Mouse (Mus musculus) heart, adult 9 months (tissue): ENCODE measurements at regions not wholly inside any gene's neighbourhood (a gene's known extent, or its start where the extent isn't known, plus 50 kb on each side); places are given as distances from the start of the nearest gene placed in this dataset.

ENCODE experiments used
- DNase-seq, 2 experiments: peaks; one replicate each; pipeline ENCODE4 v3.0.0; 2022; ENCODE audit warnings: low spot score in 2 of 2

GRCm38 (mm10) chr10:117542351-117542750, 86.9 kb upstream of the Cpm start:
- DNase-seq, result no peak

GRCm38 (mm10) chr10:117541487-117541886, 87.8 kb upstream of the Cpm start:
- DNase-seq, result no peak

DNA sequence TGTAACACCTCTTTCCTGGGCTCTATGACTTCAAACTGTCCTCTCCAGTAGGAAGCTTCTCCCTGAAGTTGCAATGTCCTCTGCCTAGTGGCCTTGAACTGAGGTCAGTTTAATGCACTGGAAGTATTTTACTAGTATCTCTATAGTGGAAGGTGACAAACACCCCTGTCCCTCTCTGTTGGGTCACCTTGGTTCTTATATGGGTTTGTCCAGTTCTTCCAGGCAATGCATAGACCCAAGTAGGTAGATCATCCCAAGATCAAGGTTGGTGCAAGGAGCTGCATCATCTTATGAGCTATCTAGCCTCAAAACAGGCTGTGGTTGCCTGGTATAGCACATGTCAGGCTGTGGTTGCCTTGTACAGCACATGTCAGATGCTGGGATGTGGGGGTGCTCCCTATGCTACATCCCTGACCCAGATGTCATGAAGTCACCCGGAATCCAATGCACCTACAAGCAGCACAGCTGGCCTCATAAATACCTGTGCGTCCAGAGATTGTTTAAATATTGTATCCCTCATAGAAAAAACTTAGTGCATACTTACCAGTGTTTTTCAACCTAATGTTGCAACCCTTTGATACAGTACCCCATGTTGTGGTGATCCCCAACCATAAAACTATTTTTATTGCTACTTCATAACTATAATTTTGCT, 88.4 kb upstream of the Cpm start:
- DNase-seq, result no peak

- DNase-seq, result no peak
Observed at GRCm38 (mm10) chr10:117540112-117540594, 89.1 kb upstream of the Cpm start.

DNA sequence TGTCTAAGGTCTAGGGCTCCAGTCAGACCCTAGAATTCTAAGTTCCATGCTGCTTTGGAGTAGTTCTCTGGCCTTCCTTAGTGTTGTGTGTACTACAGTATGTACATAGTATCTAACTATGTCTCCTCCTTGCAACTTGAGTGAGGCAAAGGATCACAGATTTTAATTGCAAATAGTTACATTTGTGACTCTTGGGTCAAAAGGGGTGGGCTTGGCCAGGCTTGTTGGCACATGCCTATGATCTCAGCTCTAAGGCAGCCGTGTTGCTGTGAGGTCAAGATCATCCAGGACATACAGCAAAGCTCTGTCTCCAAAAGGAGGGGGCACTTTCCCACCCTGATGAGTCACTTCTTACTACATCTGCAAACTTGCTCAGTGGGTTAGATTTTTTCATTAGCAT, 89.8 kb upstream of the Cpm start:
- no peak for DNase-seq

GRCm38 (mm10) chr10:117538725-117539124, 90.6 kb upstream of the Cpm start:
- no peak for DNase-seq

DNA sequence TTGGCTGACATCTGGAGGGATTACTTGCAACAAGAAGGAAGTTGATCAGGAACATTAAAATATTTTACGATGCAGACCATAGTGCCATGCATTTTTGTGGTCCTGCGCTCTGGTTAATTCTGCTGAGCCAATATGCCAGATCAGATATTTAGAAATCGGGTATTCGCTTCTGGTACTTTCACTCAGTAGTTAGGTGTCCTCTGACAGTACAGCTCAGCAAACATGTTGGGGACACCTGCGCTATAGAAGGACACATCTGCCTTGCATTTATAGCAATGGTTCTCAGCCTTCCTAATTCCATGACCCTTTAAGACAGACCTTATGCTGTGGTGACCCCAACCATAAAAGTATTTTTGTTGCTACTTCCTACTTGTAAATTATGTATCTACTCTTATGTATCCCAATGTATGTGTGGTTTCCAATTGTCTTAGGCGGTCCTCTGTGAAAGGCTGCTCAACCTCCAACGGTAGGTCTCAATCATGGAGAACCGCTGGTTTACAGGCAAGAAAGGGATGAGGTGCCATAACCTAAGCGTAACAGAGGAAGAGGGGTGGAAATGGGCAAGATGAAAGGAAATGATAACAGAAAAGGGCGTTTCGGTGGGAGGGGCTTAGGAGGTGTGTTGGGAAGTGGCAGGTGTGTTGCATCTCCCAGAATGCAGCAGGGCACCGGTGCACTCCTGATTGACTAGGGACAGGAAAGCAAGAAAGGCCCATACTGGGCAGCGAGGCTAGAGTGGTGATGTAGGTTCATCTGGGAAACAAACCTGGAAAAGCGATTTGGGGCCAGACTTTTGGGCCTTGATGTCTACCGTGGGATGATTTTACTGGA, 92.3 kb upstream of the Cpm start:
- DNase-seq, result no peak

- no peak for DNase-seq
Observed at GRCm38 (mm10) chr10:117535843-117536242, 93.5 kb upstream of the Cpm start.

DNA sequence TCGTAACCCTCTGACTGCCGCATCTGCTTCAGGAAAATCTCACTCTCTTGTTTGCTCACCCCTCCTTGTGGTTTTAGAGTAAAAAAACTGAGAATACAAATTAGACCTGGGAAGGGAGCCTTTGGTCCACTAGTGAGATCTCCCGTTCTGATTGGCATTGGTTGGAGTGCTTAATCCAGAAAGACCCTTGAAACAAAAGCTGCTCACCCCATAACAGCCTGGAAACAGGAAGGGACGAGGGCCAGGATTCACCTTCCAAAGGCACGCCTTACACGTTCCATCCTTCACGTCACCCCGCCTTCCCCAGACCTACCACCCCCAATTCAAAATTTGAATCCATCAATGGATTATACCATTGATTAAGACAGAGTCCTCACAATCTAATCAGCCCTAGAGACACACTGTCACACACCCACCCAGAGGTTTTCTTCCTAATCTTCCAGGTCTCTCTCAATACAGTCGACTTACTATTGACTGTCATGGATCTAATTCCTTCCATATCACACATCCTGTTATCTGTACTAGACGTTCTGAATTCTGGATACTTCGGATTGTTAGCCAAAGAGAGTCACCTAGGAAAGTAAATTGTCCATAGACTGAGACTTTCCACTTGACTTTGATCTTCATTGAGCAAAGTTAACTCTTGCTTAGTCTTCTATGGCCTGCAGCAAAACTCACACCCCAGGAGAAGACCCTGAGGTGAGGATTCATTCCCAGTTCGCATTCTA, 94.1 kb upstream of the Cpm start:
- no peak for DNase-seq

GRCm38 (mm10) chr10:117534478-117534877, 94.8 kb upstream of the Cpm start:
- no peak for DNase-seq

DNA sequence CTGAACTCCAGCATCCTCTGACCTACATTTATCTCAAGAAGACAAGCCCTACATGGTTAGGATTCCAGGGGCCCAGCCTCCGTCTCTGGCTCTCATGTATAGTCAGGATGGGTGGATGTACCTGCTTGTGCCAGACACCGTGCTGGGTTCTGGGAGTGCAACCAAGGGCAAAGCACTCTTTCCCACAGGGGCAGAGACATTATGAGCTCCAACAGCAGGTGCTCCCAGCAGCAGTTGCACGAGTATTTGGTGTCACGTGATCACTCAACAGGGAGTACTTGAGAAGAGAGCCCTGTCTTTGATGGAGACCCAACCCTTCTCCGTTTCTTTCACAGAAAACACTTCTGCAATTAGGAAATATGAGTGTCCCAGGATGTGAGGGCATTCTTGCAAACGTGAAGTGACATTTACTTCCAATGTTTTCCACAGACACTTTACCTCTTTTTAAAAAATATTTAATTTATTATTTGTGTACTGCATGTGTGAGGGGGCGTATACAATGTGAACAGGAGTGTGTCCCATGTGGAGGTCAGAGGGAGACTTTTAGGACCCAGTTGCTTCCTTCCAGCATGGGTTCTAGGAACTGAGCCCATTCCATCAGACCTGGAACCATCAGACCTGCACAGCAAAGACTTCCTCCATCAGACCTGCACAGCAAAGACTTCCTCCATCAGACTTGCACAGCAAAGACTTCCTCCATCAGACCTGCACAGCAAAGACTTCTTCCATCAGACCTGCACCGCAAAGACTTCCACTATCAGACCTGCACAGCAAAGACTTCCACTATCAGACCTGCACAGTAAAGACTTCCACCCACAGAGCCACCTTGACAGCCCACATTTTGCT, 95.5 kb upstream of the Cpm start:
- no peak for DNase-seq

DNA sequence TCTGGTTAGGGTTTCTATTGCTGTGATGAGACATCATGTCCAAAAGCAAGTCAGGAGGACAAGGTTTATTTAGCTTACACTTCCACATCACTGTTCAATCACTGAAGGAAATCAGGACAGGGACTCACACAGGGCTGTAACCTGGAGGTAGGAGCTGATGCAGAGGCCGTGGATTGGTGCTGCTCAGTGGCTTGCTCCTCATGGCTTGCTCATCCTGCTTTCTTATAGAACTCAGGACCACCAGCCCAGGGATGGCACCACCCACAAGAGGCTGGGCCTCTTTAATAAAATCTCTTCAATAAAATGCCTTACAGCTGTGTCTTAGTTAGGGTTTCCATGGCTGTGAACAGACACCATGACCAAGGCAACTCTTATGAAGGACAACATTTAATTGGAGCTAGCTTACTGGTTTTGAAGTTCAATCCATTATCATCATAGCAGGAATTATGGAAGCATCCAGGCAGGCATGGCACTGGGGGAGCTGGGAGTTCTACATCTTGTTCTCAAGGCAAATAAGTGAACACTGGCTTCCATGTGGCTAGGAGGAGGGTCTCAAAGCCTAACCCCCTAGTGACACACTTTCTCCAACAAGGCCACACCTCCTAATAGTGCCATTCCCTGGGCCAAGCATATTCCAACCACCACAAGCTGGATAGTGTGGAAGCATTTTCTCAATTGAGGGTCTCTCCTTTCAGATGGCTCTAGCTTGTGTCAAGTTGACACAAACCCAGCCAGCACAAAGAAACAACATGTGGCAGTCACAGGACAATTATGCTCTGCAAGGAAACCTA, 96.4 kb upstream of the Cpm start:
- no peak for DNase-seq

- DNase-seq, result peak in 1 of 2 experiments; percentile 3
Observed at GRCm38 (mm10) chr10:117531798-117532747, 97.2 kb upstream of the Cpm start.

DNA sequence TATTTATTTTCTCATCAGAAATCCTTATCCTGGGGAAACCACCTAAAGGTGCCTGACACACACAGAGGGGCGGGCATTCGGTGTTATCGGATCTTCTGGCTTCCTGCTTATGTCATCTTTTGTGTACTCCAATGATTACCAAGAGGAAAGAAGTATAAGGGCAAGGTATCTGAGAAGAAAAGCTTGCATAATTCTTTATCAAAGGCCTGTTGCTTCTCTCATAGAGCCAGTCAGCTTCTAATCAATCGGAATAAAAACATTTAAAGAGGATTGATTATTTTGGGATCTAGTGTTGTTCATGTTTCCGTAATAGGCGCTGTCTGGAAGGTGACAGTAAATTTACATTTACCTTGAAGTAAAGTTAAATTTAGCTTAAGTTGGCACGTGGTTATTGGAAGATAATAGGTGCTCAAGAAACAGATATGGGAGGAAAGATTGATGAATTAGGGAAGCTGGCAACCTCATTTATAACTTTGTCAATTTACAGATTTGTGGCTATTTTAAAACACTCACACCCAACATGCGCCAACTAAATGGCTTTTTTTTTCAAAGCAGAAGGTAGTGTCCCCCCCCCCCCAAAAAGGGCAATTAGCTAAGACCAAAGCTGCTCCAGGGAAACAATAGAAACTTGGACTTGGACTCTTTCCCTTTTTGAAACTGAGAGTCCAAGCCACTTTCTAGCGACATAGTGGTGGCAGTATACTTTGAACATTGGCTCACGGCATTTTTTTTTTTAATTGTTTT, 98.3 kb upstream of the Cpm start:
- no peak for DNase-seq

DNA sequence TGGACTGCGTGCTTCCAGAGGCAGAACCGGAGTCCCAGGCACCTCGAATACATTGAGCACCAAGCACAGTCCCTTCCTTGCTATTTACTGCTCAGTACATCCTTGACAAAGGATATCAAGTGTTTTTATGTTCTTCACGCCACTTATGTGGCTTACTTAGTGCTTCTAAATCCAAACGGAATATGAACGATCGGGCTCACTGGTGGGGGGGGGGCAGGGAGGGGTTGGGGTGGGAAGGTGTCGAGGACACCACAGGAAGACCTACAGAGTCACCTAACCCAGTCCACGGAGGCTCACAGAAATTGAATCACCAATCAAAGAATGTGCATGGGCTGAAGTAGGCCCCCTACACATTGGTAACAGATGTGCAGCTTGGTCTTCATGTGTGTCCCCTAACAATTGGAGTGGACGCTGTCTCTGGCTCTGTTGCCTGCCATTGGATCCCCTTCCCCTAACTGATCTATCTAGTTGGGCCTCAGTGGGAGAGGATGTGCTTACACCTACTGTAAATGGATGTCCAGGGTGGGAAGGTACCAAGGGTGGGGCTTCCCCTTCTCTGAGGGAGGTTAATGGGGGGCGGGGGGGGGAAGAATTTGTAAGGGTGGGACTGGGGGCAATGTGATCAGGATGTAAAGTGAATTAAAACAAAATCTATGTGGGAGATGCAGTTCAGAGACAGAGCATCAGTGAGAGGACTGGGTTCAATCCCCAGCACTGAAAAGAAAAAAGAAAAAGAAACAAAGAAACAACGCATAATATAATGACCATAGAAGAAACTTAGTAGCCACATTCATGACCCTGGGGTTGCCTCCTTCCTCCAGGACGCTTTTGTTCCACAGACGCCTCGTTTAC, 99.1 kb upstream of the Cpm start:
- no peak for DNase-seq

GRCm38 (mm10) chr10:117529269-117530006, 99.9 kb upstream of the Cpm start:
- no peak for DNase-seq

DNA sequence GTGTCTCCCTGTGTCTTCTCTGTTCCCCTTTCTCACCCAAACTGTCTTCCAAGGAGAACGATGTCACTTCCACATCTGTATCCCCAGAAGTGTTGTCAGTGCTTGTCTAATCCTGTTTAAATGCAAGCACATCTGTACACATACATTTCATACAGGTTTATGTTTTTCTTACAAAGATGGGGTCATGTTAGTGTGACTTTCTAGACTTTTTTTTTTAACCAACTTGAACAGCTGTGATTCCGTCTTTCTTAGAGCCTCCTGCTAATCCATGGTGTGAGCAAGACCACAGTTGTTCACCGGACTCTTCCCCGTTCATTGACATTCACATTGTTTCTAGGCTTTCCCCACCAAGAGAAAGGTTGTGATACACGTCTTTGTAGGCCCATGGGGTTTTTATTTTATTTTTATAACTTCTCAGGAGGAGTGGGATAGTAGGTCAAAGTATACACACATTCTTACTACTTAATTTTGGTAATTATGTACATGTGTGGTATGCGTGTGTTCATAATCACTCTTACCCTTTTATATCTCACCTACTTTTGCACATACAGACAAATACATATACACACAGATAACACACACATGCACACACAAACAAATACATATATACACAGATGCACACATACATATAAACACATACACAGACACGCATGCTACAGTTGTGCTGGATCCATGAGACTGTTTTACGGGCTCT, 100.6 kb upstream of the Cpm start:
- DNase-seq, result no peak
